Mouse (Mus musculus): ENCODE data around the gene Banp.

- TF ChIP-seq MAFK (IDR thresholded peaks at IDR 0.05; ENCODE audit: insufficient read depth, low read depth, low read length) (no peak), HCFC1 (IDR thresholded peaks at IDR 0.05; ENCODE audit: borderline replicate concordance, insufficient read depth, low read length) (0 out of 2 replicates have a peak, but pooled peaks have one; percentile 17), ZC3H11A (IDR thresholded peaks at IDR 0.05; ENCODE audit: borderline replicate concordance, low read depth, low read length) (no peak)
Observed at GRCm38 (mm10) chr8:121950749-121951655, 1.5 kb downstream of the Banp start.
